Mouse (Mus musculus) cerebellum, adult 18-20 months (tissue): ENCODE measurements around the gene Adamts14.

Experiments used
- DNase-seq, 2 experiments: peaks; one replicate each; pipeline ENCODE4 v3.0.0; 2021

The Adamts14 gene

DNA sequence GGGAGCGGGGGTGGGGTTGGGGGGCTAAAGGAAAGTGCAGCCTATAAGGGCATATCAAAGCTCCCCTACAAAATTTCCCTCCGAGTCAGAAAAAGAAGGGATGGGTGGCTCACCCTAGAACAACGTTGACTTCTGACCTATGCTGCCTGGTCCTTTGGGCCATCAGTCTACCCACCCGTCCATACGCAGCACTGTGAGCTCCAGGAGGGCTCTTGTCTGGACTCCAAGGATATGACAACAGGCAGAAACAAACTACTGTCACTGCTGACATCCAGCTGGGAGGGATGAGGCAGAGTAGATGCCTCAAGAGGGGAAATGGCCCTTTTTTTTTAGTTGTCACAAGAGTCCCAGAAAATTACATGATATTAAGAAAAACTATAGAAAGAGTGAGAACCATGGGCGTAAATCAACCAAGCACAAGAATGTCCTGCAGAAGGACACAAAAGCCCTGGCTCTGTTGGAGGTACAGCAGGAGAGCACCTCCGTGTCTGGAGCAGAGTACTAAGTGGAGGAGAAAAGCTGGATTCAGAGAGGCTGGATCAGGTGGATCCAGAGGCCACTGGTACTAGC is 96.9 kb downstream of the Adamts14 start:
- DNase-seq: peak; percentile 33 to 50

DNA sequence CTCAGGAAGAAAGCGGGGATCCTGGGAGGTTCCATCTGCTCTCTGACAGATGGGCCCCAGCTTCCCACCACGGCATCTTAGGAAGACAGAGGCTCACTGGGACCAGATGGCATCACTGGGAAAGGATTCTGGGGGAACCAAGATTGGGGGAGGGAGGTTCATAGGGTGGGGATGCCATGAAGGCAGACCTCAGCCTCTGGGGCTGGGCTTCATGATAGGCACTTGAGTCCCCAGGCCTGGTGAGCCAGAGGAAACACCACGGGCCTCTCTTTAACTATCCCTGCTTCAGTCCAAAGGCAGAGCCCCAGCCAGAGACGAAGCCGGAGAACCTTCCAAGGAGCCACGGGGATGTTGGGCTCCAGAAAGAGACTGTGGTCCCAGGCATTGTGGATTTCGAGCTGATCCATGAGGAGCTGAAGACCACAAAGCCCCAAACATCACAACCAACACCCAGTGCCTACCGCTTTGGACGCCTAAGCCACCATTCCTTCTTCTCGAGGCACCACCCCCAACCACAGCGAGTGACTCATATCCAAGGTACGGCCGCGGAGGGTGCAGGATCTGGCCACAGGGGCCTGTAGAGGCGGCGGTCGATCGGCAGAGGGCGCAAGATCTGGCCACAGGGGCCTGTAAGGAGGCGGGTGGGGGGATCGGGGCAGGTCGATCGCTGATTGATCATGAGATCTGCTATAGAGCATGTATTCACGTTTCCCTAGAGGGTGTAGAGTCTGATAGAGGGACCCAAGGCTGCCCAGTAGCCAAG is 97.6 kb downstream of the Adamts14 start:
- DNase-seq: peak; percentile 91

DNA sequence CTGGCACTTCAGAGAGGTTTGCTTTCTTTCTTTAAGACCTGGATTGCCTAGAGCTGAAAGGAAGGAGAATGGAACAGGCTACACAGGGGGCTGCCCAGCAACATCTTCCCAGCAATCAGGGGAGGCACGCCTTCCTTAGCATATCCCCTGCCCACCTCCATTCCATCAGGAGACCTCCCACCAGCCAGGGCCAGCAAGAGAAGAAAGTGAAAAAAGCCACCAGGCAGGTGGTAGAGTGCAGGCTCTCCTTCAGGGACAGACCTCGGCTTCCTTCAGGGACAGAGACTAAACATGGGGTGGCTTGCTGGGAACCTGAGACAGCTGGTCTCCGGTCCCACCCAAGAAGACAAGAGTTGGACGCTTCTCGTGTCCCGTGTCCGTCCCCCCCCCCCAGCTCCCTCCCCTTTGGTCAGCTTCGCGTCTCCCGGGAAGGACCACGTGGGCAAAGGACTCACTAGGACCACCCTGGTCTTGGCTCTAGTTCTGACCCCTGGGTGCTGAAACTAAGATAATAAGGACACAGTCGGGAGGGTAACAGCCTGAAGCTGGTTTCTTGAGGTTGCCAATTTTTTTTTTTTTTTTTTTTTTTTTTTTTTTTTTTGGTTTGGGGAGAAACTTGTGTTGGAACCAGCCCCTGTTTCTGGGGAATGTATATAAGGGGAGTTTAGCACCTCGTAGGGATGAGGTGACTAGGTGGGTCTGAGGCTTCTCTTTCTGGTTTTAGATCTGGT is 98.4 kb downstream of the Adamts14 start:
- peak; percentile 26 to 48 for DNase-seq

DNA sequence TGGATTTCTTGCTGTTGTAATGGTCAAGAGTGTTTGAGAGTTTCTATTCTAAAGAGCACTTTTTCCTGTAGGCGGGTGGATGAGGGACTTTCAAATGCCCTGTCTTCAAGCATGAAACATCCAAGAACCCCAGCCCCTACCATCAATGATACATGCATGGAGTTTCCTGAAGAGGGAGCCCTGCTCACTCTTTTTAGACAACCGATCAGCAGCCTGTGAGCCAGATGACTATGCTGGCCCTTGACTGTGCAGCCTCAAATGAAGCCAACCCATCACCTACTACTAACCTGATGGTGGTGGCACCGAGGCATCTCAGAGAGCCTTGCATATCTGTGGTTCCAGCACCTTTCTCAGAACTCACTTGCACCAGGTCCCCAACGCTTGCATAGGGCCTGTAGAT is 100.7 kb downstream of the Adamts14 start:
- no peak for DNase-seq

DNA sequence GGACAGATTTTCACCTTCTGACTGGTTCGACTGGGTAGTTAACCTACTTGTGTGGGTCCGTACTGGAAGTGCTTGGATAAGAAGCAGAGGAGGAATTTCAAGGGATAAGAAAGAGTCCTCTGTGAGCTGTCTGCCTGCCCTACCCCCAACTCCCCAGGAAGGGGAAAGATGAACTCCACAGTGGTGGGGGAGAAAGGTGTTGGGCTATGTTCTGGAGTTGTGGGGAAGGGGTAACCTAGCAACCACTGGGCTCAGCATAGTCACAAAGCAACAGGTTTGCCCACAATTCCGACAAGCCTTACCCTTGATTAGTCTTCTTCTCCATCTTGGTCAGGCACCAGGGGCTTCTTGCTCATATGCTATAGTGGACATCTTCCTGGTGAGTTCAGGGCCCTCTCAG is 101.6 kb downstream of the Adamts14 start, which contains the start of gene Tbata:
Gene Tbata, plus strand, starts transcription at position 301 of the 400 bp plus-strand sequence.
- no peak for DNase-seq

DNA sequence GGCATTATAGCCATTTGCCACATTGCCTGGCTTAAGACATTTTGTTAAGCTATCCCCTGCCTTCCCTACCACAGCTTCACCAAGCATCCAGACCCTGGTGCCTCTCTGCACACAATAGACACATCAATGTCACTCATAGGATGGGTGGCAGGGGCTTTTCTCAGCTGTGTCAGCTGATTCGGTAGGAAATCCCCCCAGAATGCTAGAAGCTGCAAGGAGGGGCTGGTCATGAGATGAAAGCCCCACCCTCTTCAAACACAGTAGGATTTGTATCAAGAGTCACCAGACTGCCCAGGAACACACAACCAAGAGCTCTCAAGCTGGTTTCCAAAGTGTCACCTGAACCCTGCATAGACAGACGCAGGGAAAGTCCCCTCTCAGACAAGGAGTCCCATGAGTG is 104.8 kb downstream of the Adamts14 start:
- no peak for DNase-seq

DNA sequence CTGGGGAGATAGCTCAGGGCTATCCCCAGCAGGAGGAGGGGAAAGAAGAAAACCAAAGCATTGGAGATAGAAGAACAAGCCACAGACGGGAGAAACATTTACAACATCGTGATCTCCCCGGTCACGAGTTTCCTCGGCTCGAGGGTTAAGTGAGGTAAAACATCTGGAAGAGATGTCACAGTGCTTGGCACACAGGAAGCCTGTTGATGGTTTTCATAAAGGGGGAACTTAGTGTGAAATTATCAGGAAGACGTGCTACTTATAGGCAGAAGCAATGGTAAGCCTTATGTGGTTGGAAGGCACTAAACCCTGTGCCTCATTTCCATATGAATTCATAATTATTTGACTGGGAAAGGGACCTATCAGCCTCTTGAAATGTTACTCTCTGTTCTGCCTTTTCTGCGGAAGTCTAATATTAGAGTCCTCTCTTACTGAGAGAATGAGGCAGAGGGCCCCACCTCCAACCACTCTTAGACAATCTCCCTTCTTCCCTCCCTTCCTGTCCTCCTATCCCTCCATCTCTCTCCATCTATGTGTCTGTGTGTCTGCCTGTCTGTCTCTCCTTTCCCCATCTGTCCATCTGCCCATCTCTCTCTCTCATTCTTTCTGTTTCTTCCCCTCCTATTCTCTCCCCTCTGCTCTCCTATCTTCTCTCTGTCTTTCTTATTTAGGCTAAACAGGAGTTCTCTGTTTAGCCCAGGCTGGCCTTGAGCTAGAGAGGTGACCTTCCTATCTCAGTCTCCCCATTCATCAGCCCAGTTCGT is 105.7 kb downstream of the Adamts14 start:
- DNase-seq: no peak

DNA sequence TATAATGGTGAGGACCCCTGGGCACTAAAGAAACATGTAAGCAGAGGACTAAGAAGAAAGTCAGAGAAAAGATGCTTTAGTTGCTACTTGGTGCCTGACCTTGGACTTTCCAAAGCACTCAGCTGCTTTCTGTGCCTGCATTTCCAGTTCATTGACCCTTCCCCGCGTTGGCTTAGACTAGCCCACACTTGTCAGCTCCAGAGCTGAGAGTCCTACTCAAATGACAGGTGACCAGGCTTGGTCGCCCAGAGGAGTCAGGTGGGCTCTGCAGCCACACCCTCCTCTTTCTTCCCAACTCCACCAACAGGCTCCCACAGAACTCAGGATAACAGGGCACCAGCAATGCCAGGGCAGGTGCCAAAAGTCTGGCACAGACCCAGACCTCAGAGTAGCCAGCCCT is 110.9 kb downstream of the Adamts14 start:
- DNase-seq: no peak

DNA sequence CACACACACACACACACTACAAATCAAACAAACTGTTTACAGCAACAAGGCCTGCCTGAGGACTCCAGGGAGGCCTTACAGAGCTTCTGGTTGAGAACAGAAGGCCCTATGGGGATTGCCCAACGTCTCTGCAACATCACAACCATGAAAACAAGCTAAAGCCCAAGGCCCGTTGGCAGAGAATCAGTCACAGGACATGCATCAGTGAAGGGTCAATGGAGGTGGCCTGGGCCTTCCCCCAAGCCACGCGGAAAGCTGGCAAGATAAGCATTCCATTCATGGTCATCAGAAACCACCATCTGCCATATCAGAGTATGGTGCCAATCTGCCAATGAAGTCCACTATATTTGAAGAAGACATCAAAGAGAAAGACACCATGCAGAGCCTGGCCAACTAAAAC is 112.6 kb downstream of the Adamts14 start:
- DNase-seq: peak; percentile 32 to 40

DNA sequence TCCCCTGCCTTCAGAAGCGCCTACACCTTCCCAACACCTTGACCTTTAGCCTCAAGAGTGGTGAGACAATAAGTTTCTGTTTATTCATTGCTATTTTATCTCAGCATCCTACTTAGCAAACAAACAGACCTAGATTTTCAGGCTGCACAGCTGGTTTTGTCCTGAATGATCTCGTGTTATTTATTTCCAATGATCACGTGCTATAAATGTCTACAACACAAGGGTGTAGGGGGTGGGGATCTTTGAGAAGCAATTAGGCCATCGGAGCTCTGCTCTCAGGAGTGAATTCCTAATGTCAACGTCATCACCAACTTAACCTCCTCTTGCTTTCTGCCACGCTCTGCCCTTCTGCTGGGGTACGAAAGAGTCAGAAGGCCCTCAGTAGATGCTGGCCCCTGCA is 113.1 kb downstream of the Adamts14 start:
- DNase-seq: no peak

DNA sequence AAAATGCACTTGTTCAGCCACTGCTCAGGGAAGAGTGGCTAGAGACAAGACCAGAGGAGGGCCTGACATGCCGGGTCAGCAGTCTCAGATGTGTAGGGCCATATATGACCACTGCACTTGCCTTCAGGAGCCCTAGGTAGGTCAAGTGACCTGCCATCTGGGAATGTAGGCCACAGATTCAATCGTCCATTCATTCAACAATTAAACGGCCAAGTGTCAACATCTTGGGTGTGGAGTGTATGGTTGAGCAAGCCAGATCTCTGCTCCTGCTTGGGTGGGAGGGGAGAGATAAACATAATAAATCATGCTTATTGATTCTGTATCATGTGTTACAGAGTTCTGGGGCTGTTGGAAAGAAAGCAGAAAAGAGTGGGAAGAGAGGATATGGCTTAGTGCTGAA is 114.6 kb downstream of the Adamts14 start:
- no peak for DNase-seq

DNA sequence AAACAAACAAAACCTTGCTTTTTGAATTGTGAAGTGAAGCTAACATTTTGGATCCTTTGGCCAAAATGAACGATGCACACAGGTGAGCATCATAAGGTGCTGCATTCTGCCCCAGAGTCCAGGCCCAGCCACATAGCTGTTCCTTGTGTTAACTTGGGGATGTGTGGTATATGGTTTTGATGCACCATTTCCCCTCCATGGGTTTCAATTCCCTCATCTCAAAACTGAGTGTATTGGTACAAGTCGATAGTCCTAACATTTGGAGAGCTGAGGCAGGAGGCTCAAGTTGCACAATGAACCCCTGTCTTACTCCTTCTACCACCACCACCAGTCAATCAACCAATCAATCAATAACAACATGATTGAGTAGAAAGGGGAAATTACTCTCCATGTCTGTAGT is 116.8 kb downstream of the Adamts14 start:
- DNase-seq: no peak

DNA sequence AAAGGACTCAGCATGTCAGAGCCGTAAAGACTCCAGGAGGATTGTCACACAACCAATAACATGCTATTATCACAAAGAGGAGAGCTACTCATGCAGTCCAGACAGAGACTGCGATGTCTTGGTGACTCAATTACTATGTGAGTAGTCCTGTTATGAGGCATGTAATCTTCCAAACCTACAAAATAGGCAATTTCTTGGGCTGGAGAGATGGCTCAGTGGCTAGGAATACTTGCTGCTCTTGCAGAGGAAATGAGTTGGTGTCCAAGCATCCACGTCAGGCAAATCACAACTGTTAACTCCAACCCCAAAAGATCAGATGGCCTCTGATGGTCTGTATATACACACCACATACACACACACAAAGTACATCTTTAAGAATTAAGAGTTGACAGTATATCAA is 117.6 kb downstream of the Adamts14 start:
- DNase-seq: no peak

DNA sequence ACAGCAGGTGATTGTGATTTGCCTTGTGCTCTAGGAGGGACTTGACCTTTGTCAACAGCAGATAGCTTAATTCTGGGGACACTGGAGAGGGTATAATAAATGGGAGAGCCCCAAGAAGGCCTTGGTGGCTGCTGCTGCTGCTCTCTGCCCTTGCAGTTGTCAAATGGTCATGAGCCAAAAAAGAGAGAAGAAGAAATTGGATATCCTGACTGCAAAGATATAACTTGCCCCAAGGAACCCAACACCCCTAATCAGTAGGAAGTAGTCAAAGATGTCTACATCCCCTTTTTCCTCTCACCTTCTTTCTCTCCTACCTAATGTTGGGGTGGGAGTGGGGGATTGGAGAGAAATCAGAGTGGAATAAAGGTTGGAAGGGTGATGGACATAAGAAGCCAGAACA is 121.1 kb downstream of the Adamts14 start:
- DNase-seq: no peak

DNA sequence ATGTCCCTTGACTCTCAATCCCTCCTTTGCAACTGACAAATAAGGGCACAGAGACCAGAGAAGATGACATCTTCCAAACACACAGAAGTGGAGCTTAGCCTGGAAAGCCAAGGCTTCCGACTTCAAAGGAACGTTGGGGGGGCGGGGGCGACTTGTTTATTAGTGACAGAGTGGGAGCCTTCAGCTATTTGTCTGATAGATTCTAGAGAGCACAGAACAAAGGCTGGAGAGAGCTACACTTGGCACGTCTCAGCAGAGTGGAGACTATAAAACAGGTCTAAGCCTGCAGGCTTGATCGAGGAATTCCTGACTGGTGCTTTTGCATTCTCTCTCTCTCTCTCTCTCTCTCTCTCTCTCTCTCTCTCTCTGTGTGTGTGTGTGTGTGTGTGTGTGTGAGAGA is 122.6 kb downstream of the Adamts14 start:
- no peak for DNase-seq

DNA sequence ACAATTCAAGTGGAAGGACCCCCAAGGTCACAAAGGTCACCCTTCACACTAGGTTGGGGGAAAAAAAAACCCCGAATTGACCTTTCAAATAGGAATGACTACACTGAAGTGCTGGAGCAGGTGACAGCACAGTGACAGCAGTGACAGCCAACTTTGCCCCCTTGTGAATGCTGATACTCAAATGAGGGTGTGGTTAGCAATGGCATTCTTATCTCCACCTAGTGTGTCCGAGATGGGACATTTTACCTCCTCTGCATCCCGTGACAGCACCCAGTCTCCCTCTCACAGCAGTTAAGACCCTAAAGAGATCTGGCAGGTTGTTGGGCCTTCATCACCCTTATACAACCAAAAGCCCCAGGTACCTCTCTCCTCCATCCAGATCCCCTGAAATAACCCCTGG is 123.8 kb downstream of the Adamts14 start:
- no peak for DNase-seq

DNA sequence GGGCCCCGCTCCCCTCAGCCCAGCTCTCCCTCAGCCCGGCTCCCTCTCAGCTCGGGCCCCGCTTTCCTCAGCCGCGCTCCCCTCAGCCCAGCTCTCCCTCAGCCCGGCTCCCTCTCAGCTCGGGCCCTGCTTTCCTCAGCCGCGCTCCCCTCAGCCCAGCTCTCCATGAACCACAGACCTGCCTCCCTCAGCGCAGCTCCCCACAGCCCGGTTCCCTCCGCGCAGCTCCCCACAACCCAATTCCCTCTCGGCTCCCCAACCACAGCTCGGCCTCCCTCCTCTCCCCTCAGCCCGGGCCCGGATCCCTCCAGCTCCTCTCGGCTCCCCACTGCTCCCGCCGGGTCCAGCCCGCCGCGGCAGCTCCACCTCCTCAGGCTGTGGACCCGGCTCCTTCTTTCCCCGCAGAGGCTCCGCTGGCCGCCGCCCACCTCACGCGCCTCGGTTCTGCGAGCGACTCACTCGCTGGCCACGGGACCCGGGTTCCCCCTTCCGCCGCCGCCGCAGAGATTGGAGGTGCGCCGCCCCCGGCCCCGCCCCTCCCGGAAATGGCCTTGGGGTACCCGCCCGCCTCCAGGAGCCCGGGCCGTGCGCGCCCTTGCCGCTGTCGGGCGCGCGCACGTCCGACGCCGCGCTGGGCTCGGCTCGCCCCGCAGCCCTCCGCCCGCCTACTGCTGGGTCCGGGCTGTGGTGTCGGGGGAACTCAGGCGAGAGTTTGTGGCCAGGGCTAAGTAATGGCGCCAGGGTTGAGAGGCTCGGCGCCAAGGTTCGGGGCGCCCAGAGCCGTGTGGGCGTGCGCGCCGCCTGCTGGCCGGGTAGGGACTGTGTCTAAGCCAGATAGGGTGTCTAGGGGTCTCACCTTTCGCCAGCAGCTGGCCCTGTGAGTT is 125.8 kb downstream of the Adamts14 start, which contains the start of gene Sgpl1:
Gene Sgpl1, minus strand, starts transcription at position 547 of the 884 bp plus-strand sequence.
- peak; percentile 84 to 88 for DNase-seq
